Mouse (Mus musculus): Measurements from ENCODE around the gene Zcchc9. TPM values are rescaled to one million over a fixed set of nuclear protein-coding genes. Genes with fewer than 3 reads are reported as not detected.

The Zcchc9 gene
- polyA plus RNA-seq, 1 experiment from 2014 or later = 21.1 TPM

GRCm38 (mm10) chr13:91758316-91759048 is 49.0 kb downstream of the Zcchc9 start:
- no peaks in the 10 kb centered on the region for H3K9me3 ChIP-seq (ENCODE audit: control insufficient read depth)
- no peak for TF ChIP-seq CTCF (IDR thresholded peaks at IDR 0.05; ENCODE audit: low read depth)
- peak overlapping the region; percentile 24 for H3K27ac ChIP-seq (ENCODE audit: low read depth, low read length)
- H3K4me3 ChIP-seq (ENCODE audit: low read depth, low read length) = no peak overlapping the region
- no peaks in the 10 kb centered on the region for H3K4me1 ChIP-seq (replicated peaks; ENCODE audit: control insufficient read depth, insufficient read depth, low read length)
- no peak overlapping the region for H3K9ac ChIP-seq (ENCODE audit: low read depth, low read length)
- H3K27me3 ChIP-seq (replicated peaks; ENCODE audit: control insufficient read depth, insufficient read depth, low read length) = no peaks in the 10 kb centered on the region
- peak; percentile 85 for ATAC-seq
- H3K36me3 ChIP-seq (ENCODE audit: control insufficient read depth, insufficient read depth) = no peaks in the 10 kb centered on the region
- no peak overlapping the region for H3K4me2 ChIP-seq (replicated peaks; ENCODE audit: low read depth)
- 40% methylated on average over 7 of the region's 7 CpGs for WGBS

DNA sequence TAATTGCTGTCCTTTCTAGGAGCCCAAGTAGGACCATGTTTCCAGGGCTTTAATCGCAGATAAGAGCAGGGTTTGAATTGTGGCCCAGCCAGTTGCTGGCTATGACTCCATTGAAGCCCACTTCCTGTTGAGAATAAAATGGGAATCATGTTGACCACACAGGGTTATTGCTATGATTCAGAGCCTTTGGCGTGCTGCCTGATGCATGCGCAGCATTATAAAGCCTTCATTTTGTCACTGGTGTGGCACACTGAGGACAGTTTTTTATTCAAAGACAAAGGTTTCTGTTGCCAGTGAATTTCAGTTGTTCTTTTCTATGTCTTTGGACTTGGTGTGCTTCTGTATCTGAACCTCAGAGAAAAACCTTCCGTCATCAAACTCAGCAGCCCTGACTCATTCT is 51.3 kb downstream of the Zcchc9 start:
- H3K4me3 ChIP-seq (ENCODE audit: low read depth, low read length) = no peak overlapping the region
- H3K4me2 ChIP-seq (replicated peaks; ENCODE audit: low read depth) = no peak overlapping the region
- no peak overlapping the region for H3K27ac ChIP-seq (ENCODE audit: low read depth, low read length)
- no peaks in the 10 kb centered on the region for H3K27me3 ChIP-seq (replicated peaks; ENCODE audit: control insufficient read depth, insufficient read depth, low read length)
- H3K9ac ChIP-seq (ENCODE audit: low read depth, low read length) = no peak overlapping the region
- no peak for TF ChIP-seq CTCF (IDR thresholded peaks at IDR 0.05; ENCODE audit: low read depth)
- no peaks in the 10 kb centered on the region for H3K36me3 ChIP-seq (ENCODE audit: control insufficient read depth, insufficient read depth)
- H3K9me3 ChIP-seq (ENCODE audit: control insufficient read depth) = no peaks in the 10 kb centered on the region
- WGBS = 81% methylated on average over 4 of the region's 4 CpGs
- H3K4me1 ChIP-seq (replicated peaks; ENCODE audit: control insufficient read depth, insufficient read depth, low read length) = no peaks in the 10 kb centered on the region
- ATAC-seq = no peak

- no peak overlapping the region for H3K27ac ChIP-seq (ENCODE audit: low read depth, low read length)
- no peak overlapping the region for H3K4me2 ChIP-seq (replicated peaks; ENCODE audit: low read depth)
- H3K4me1 ChIP-seq (replicated peaks; ENCODE audit: control insufficient read depth, insufficient read depth, low read length) = no peaks in the 10 kb centered on the region
- H3K27me3 ChIP-seq (replicated peaks; ENCODE audit: control insufficient read depth, insufficient read depth, low read length) = no peaks in the 10 kb centered on the region
- H3K4me3 ChIP-seq (ENCODE audit: low read depth, low read length) = no peak overlapping the region
- no peak for ATAC-seq
- no peaks in the 10 kb centered on the region for H3K9me3 ChIP-seq (ENCODE audit: control insufficient read depth)
- H3K9ac ChIP-seq (ENCODE audit: low read depth, low read length) = no peak overlapping the region
- no peak for TF ChIP-seq CTCF (IDR thresholded peaks at IDR 0.05; ENCODE audit: low read depth)
- H3K36me3 ChIP-seq (ENCODE audit: control insufficient read depth, insufficient read depth) = no peaks in the 10 kb centered on the region
Measured at GRCm38 (mm10) chr13:91754762-91755161, 52.7 kb downstream of the Zcchc9 start.

GRCm38 (mm10) chr13:91753724-91754123 is 53.8 kb downstream of the Zcchc9 start:
- Histone ChIP-seq H3K4me1 (replicated peaks; ENCODE audit: control insufficient read depth, insufficient read depth, low read length) (no peaks in the 10 kb centered on the region), H3K9ac (ENCODE audit: low read depth, low read length) (no peak overlapping the region), H3K4me2 (replicated peaks; ENCODE audit: low read depth) (no peak overlapping the region), H3K27ac (ENCODE audit: low read depth, low read length) (no peak overlapping the region; the same call in 1 of the 2 replicates), H3K27me3 (replicated peaks; ENCODE audit: control insufficient read depth, insufficient read depth, low read length) (no peaks in the 10 kb centered on the region), H3K4me3 (ENCODE audit: low read depth, low read length) (no peak overlapping the region), H3K36me3 (ENCODE audit: control insufficient read depth, insufficient read depth) (no peaks in the 10 kb centered on the region), H3K9me3 (ENCODE audit: control insufficient read depth) (no peaks in the 10 kb centered on the region)
- no peak for ATAC-seq
- no peak for TF ChIP-seq CTCF (IDR thresholded peaks at IDR 0.05; ENCODE audit: low read depth)
- WGBS = 72% methylated on average over 4 of the region's 4 CpGs

DNA sequence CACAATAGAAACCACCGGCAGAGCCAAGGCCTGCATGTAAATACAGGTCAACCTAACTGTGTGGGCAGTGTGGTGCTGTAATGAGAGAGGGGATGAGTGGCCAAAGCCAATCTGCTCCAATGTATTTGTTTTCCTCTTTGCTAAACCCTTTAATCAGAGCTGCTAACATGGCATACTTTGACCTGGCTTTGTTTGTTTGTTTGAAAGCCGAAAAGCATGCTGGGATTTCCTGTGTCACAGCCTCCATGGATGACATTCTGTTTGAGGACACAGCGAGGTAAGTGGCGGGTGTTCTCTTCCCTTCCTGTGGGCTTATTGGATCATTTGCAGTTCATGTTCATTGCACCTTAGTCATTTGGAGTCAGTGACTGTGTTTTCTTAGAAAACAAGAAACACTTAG is 57.5 kb downstream of the Zcchc9 start:
- no peak overlapping the region for H3K4me3 ChIP-seq (ENCODE audit: low read depth, low read length)
- TF ChIP-seq CTCF (IDR thresholded peaks at IDR 0.05; ENCODE audit: low read depth) = no peak
- H3K27me3 ChIP-seq (replicated peaks; ENCODE audit: control insufficient read depth, insufficient read depth, low read length) = no peaks in the 10 kb centered on the region
- no peaks in the 10 kb centered on the region for H3K9me3 ChIP-seq (ENCODE audit: control insufficient read depth)
- 79% methylated on average over 4 of the region's 4 CpGs for WGBS
- H3K4me2 ChIP-seq (replicated peaks; ENCODE audit: low read depth) = no peak overlapping the region
- H3K4me1 ChIP-seq (replicated peaks; ENCODE audit: control insufficient read depth, insufficient read depth, low read length) = no peaks in the 10 kb centered on the region
- ATAC-seq = no peak
- H3K9ac ChIP-seq (ENCODE audit: low read depth, low read length) = no peak overlapping the region
- H3K27ac ChIP-seq (ENCODE audit: low read depth, low read length) = no peak overlapping the region
- H3K36me3 ChIP-seq (ENCODE audit: control insufficient read depth, insufficient read depth) = no peaks in the 10 kb centered on the region

DNA sequence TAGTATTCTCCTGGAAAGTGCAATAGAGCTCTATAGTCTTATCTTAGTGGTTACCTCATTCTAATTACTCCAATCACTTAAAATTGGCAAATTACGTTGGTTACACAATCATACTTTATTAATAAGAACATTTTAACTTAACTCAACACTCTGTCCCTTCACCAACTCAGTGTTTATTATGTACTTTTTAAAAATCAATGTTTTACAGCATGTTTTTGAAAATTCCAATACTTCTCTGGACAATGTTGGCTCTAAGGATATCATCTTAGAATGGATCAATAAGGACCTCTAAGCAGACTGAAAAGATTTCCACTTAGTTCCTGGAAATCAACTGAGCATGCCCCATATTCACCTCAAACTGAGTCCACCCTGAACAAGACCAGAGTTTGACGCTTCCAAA is 59.1 kb downstream of the Zcchc9 start:
- no peak overlapping the region for H3K4me2 ChIP-seq (replicated peaks; ENCODE audit: low read depth)
- H3K4me1 ChIP-seq (replicated peaks; ENCODE audit: control insufficient read depth, insufficient read depth, low read length) = no peaks in the 10 kb centered on the region
- 73% methylated on average over 2 of the region's 2 CpGs for WGBS
- H3K36me3 ChIP-seq (ENCODE audit: control insufficient read depth, insufficient read depth) = no peaks in the 10 kb centered on the region
- TF ChIP-seq CTCF (IDR thresholded peaks at IDR 0.05; ENCODE audit: low read depth) = no peak
- H3K9ac ChIP-seq (ENCODE audit: low read depth, low read length) = no peak overlapping the region
- H3K4me3 ChIP-seq (ENCODE audit: low read depth, low read length) = no peak overlapping the region
- H3K9me3 ChIP-seq (ENCODE audit: control insufficient read depth) = no peaks in the 10 kb centered on the region
- no peak overlapping the region for H3K27ac ChIP-seq (ENCODE audit: low read depth, low read length)
- H3K27me3 ChIP-seq (replicated peaks; ENCODE audit: control insufficient read depth, insufficient read depth, low read length) = no peaks in the 10 kb centered on the region
- ATAC-seq = no peak

Small RNA genes within 50 kb of the gene (microRNA-seq; reads per million reads assigned to microRNA genes)
- gene Gm27656 = not detected

Other genes with a start within 250 kb of the Zcchc9 start
- 21.8 and 24.1 TPM in 2 replicates for gene Acot12, start 66.2 kb downstream of the Zcchc9 start, polyA plus RNA-seq (2015; fragmentation: Nextera tagmentation; extraction: Ambion mirVana)
- gene Ckmt2, start 69.2 kb upstream of the Zcchc9 start, polyA plus RNA-seq (2015; fragmentation: Nextera tagmentation; extraction: Ambion mirVana) = 3.9 and 4.4 TPM in 2 replicates